Mouse (Mus musculus) liver, adult 2 months (tissue): ENCODE measurements around the gene Skap2.

Source experiments
- CTCF ChIP-seq: fragments of 200-500 bp; IDR thresholded peaks from 2 replicates; pipeline ENCODE4 v1.5.1; 2011; ENCODE audit warnings: low read depth, low read length, control low read depth
- POLR2A ChIP-seq: fragments of 200-500 bp; IDR thresholded peaks from 2 replicates; pipeline ENCODE4 v1.6.1; 2011; ENCODE audit warnings: low read length, control low read depth; ENCODE audit not compliant: insufficient read depth; ENCODE audit errors: extremely low read depth

DNA sequence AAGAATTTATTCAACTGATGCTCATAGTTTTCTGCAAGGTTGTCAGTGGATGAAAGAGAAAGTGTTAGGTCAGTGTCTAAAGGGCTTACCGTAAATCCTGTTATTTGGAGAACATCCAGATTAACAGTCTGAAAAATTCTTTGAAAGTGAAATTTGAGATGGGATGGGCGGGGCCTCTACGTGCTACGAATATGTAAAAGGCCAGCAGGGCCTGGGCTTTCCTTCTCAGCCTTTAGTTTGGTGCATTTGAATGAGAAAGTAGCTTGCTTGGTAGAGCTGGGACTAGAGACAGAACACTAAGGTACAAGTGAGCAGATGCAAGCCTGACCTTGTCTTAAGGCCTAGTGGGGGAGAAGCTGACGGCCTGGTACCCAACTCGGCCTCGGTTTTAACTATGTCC is 18.8 kb upstream of the Skap2 start:
- TF ChIP-seq CTCF (no peak), POLR2A (no peak)
